Mouse (Mus musculus) cerebellum, postnatal 14 days (tissue): ENCODE measurements at regions not wholly inside any gene's neighbourhood (a gene's known extent, or its start where the extent isn't known, plus 50 kb on each side); places are given as distances from the start of the nearest gene placed in this dataset.

Source experiments
- DNase-seq, 2 experiments: peaks; one replicate each; pipeline ENCODE4 v3.0.0; 2021; ENCODE audit warnings: mixed read lengths in 2 of 2

- DNase-seq: peak; percentile 13 to 29
Measured at GRCm38 (mm10) chr4:61909409-61909808, 74.4 kb upstream of the Mup5 start.

- DNase-seq: peak in 1 of 2 experiments; percentile 5
Measured at GRCm38 (mm10) chr4:61902136-61902535, 67.1 kb upstream of the Mup5 start.

- DNase-seq: no peak
Measured at GRCm38 (mm10) chr4:61898184-61898583, 63.2 kb upstream of the Mup5 start.

GRCm38 (mm10) chr4:61897176-61897575, 62.1 kb upstream of the Mup5 start:
- DNase-seq: no peak
